Mouse (Mus musculus) heart, embryonic 14.5 days (tissue): ENCODE measurements at regions not wholly inside any gene's neighbourhood (a gene's known extent, or its start where the extent isn't known, plus 50 kb on each side); places are given as distances from the start of the nearest gene placed in this dataset.
A peak's percentile ranks its signal among the peaks of the same experiment; 100 is the strongest.

Source experiments
- ATAC-seq: fragments of 200-750 bp; cut with Nextera tagmentation; 2 replicates; pipeline ENCODE4 v1.8.0; 2017; ENCODE audit warnings: low read depth, moderate TSS enrichment; ENCODE audit not compliant: insufficient number of reproducible peaks, insufficient read depth, low FRiP score
- H3K27ac ChIP-seq, 2 experiments: fragments of 200-500 bp in 1 of 2; fragments of 300-500 bp in 1 of 2; sonication (generic) in 1 of 2; replicated peaks in 1 of 2; 2 replicates each; pipeline ENCODE4 v1.5.1; 2012 to 2014; ENCODE audit warnings: low read depth in 2 of 2, low read length in 2 of 2, control low read depth in 1 of 2, mild to moderate bottlenecking in 1 of 2, mixed read lengths in 1 of 2; ENCODE audit not compliant: control insufficient read depth in 1 of 2, insufficient read depth in 1 of 2
- H3K27me3 ChIP-seq: fragments of 300-500 bp; sonication (generic); 2 replicates; pipeline ENCODE4 v1.6.1; 2014; ENCODE audit warnings: mild to moderate bottlenecking, low read length, control low read depth; ENCODE audit not compliant: control insufficient read depth, insufficient read depth
- H3K36me3 ChIP-seq: fragments of 300-500 bp; sonication (generic); 2 replicates; pipeline ENCODE4 v1.6.1; 2014; ENCODE audit warnings: mild to moderate bottlenecking, control low read depth, low read length, mixed read lengths; ENCODE audit not compliant: control insufficient read depth, insufficient read depth
- H3K4me1 ChIP-seq, 2 experiments: fragments of 200-500 bp in 1 of 2; fragments of 300-500 bp in 1 of 2; sonication (generic) in 1 of 2; 2 replicates each; pipeline ENCODE4 v1.6.1; 2012 to 2014; ENCODE audit warnings: low read length in 2 of 2, control low read depth in 1 of 2, mixed read lengths in 1 of 2; ENCODE audit not compliant: control insufficient read depth in 2 of 2, insufficient read depth in 2 of 2
- H3K4me2 ChIP-seq: fragments of 300-500 bp; sonication (generic); 2 replicates; pipeline ENCODE4 v1.6.1; 2014; ENCODE audit warnings: mild to moderate bottlenecking, low read length
- H3K4me3 ChIP-seq, 2 experiments: fragments of 200-500 bp in 1 of 2; fragments of 300-500 bp in 1 of 2; sonication (generic) in 1 of 2; 2 replicates each; pipeline ENCODE4 v1.5.1; 2012 to 2014; ENCODE audit warnings: low read length in 2 of 2, mild to moderate bottlenecking in 2 of 2, control low read depth in 1 of 2, low read depth in 1 of 2, moderate library complexity in 1 of 2; ENCODE audit not compliant: control insufficient read depth in 1 of 2, insufficient read depth in 1 of 2
- H3K9ac ChIP-seq: fragments of 300-500 bp; sonication (generic); 2 replicates; pipeline ENCODE4 v1.6.1; 2014; ENCODE audit warnings: mild to moderate bottlenecking, low read length
- H3K9me3 ChIP-seq: fragments of 300-500 bp; sonication (generic); 2 replicates; pipeline ENCODE4 v1.6.1; 2016; ENCODE audit warnings: low read length, control low read depth; ENCODE audit not compliant: control insufficient read depth
- WGBS: fragments of 180-500 bp; shearing (Covaris S2); extraction: QIAGEN DNeasy Blood & Tissue Kit; methylation state at CpG from one replicate; pipeline ENCODE4 v1.1.7; 2014; 5-methylcytosine and 5-hydroxymethylcytosine counted together

DNA sequence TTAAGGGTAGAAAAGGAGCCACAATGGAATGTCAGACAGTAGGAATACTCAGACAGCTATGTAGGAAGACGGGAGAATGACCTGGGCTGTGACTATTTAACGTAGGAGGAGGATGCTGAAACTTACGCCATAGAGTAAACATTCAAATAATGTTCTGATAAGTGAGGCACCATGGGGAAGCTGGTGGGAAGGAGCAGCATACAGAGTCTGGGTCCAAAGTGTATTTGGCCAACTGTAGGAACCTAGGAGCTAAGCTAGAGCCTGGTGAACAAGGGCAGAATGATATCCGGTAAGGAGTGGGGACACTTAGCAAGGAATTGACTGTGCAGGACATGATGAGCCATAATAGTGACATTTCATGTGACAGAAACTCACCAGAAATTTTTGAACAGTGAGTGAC lies 189.0 kb upstream of the Car8 start:
- WGBS = 40% methylated on average over 4 of the region's 4 CpGs
- Histone ChIP-seq H3K27me3 (no peaks in the 10 kb centered on the region), H3K9me3 (no peaks in the 10 kb centered on the region), H3K27ac (no peak overlapping the region), H3K9ac (no peak overlapping the region), H3K4me3 (no peak overlapping the region), H3K36me3 (no peaks in the 10 kb centered on the region), H3K4me1 (no peaks in the 10 kb centered on the region; a peak in 1 of 4 replicates), H3K4me2 (no peak overlapping the region)
- ATAC-seq = no peak

DNA sequence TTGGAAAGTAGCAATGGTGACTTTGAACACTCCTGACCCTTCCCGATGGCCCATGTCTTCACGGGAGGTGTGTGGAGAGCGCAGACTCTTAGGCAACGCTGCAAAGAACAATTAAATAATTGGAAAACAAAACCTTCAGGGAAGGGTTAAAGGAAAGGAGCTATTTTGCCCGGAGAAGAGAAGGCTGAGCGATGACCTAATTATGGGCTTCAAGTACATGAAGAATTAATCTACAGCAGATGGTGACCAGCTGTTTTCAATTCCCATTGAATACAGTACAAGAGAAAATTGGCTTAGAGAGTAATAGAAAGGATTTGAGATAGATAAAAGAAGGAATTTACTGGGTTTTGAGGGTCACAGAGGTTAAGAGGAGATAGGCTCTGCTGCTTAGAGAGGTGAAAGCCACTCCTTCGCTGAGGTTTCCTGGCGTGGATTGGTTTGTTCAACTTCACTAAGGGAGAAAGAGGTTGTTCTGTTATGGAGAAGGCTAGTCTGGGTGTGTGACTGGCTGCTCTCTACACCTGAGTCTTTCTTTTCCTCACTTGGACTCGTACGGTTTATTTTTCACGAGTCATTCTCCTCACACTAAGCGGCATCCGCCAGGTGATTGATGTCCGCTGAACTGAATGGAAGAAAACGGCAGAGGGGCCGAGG lies 184.7 kb upstream of the Car8 start:
- H3K27ac ChIP-seq = no peak overlapping the region
- H3K9ac ChIP-seq = no peak overlapping the region
- 61% methylated on average over 16 of the region's 16 CpGs for WGBS
- H3K9me3 ChIP-seq = no peaks in the 10 kb centered on the region
- H3K4me1 ChIP-seq = no peaks in the 10 kb centered on the region; a peak in 1 of 4 replicates
- no peaks in the 10 kb centered on the region for H3K27me3 ChIP-seq
- no peaks in the 10 kb centered on the region for H3K36me3 ChIP-seq
- H3K4me2 ChIP-seq = no peak overlapping the region
- ATAC-seq = 0 out of 2 replicates have a peak, but pooled peaks have one; percentile 39
- H3K4me3 ChIP-seq = no peak overlapping the region

DNA sequence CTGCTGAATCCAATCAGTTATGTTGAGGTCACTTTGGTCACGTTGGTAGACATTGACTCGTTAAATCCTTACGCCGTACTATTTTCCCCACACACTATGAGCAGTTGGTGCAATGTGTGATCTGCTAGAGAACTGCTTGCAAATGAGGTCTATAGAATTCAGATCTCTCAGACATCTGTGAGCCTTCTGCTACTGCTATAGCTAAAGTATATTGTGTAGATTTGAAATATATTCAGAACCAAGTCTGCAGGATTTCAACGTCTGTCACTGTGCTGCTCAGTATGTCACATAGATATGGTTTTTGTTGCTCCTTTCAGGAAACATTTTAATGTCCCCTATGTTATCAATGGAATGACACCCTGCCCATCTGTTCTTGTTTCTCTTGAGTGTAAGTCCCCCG lies 182.4 kb upstream of the Car8 start:
- Histone ChIP-seq H3K27ac (no peak overlapping the region), H3K4me3 (no peak overlapping the region), H3K4me1 (no peaks in the 10 kb centered on the region; a peak in 2 of 4 replicates), H3K9me3 (no peaks in the 10 kb centered on the region), H3K9ac (no peak overlapping the region), H3K4me2 (no peak overlapping the region), H3K36me3 (no peaks in the 10 kb centered on the region), H3K27me3 (no peaks in the 10 kb centered on the region)
- 89% methylated on average over 6 of the region's 6 CpGs for WGBS
- ATAC-seq = no peak

DNA sequence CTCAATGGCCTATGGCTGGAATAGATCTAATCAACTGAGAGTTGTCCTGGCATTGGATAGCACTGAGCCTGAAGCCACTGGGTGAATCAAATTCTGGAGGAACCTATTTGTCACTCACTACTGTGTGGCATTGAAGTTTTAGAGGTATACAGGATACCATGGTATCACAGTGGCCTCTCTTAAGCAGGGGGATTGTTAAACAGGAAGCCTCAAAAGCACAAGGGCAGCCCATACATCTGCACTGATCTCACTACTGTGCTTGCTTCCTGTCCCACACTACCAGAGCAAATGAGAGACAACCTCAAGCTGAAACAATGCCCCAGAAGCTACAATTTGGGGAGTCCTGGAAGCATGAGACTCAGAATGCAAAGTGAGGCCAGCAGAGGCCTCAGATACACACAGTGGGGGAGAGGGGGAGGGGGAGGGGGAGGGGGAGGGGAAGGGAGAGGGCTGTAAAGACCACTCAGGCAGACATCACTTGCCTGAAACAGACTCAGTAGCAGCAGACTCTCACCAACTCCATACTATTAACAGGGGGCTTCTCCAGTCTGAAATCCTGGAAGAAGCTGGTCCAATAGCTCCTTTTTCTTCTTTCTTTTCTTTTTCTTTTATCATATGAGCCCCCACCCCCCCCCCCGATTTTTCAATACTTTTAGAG lies 179.7 kb upstream of the Car8 start:
- H3K4me1 ChIP-seq = no peaks in the 10 kb centered on the region; a peak in 1 of 4 replicates
- no peaks in the 10 kb centered on the region for H3K27me3 ChIP-seq
- no peak overlapping the region for H3K9ac ChIP-seq
- no peak overlapping the region for H3K4me3 ChIP-seq
- H3K4me2 ChIP-seq = no peak overlapping the region
- no peaks in the 10 kb centered on the region for H3K9me3 ChIP-seq
- H3K27ac ChIP-seq = no peak overlapping the region
- no peak for ATAC-seq
- H3K36me3 ChIP-seq = no peaks in the 10 kb centered on the region
- 31% methylated on average over 1 of the region's 1 CpGs for WGBS

DNA sequence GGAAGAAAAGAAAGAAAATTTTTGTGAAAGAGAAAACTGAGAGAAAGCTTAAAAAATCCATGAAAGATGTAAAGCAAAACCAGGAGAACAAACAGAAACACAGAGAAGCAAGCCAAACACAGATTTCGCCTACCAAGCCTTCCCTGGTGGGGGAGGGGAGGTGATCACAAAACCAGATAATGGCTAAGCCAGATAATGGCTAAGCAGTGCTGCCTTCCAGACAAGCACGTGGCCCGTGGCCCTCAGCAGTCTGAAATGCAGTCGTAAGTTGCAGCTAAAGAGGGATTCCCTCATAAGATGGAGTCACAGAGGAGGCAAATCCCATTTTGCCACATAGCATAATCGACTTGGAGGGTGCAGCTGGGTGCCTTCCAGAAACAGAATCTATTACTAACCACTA lies 179.0 kb upstream of the Car8 start:
- no peak overlapping the region for H3K4me3 ChIP-seq
- no peak for ATAC-seq
- H3K36me3 ChIP-seq = no peaks in the 10 kb centered on the region
- H3K4me2 ChIP-seq = no peak overlapping the region
- no peak overlapping the region for H3K27ac ChIP-seq
- H3K4me1 ChIP-seq = no peaks in the 10 kb centered on the region; a peak in 1 of 4 replicates
- H3K27me3 ChIP-seq = no peaks in the 10 kb centered on the region
- WGBS = 31% methylated on average over 5 of the region's 5 CpGs
- no peaks in the 10 kb centered on the region for H3K9me3 ChIP-seq
- H3K9ac ChIP-seq = no peak overlapping the region

DNA sequence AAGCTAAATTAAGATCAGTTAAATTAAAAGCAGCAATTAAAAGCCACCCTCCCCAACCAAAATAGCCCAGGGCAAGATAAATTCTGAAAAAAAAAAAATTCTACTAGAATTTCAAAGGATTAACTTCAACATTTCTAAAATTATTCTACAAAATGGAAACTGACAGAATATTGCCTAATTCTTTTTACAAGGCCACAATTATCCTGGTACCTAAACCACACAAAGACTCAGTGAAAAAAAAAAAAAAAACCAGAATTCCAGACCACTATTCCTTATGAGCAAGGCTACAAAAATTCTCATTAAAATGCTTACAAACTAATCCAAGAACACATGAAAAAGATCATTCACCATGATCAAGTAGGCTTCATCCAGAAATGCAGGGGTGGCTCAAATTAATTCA lies 174.5 kb upstream of the Car8 start:
- Histone ChIP-seq H3K36me3 (no peaks in the 10 kb centered on the region), H3K9me3 (no peaks in the 10 kb centered on the region), H3K27ac (no peak overlapping the region), H3K4me1 (no peaks in the 10 kb centered on the region; a peak in 1 of 4 replicates), H3K27me3 (no peaks in the 10 kb centered on the region), H3K9ac (no peak overlapping the region), H3K4me3 (no peak overlapping the region), H3K4me2 (no peak overlapping the region)
- ATAC-seq = no peak

DNA sequence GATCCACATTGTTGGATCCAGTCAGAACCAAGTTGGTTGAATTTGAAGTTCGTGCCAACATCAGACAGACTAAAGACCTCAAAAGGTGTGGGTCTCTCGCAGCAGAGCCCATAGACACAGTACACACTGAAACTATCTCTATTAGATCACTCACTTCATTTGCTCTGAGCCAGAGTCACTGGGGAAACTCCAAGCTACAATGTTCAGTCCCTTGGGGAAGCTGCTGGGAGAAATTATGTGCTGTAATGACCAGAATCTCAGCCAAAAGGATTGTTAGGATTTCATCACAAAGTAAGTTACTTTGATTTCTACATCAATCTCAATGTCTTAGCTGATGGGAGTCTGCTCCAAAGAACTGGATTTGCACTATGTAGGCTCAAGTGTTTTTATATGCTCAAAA lies 161.2 kb upstream of the Car8 start:
- Histone ChIP-seq H3K36me3 (no peaks in the 10 kb centered on the region), H3K27ac (no peak overlapping the region), H3K4me2 (no peak overlapping the region), H3K4me1 (peaks cover 0 to 2% of the 10 kb centered on the region in 2 experiments; a peak in 1 of 4 replicates), H3K9ac (no peak overlapping the region), H3K9me3 (peaks cover 4% of the 10 kb centered on the region; the same call in 1 of the 2 replicates), H3K4me3 (no peak overlapping the region), H3K27me3 (no peaks in the 10 kb centered on the region)
- 83% methylated on average over 2 of the region's 2 CpGs for WGBS
- no peak for ATAC-seq
